Mouse (Mus musculus) frontal cortex, adult 2 months (tissue): ENCODE measurements around the gene Ppfia3. TPM values are rescaled to one million over a fixed set of nuclear protein-coding genes. Genes with fewer than 3 reads are reported as not detected.
"Not testable (repeated sequence)": the region's sequence is repeated elsewhere in the genome, so short reads cannot be mapped to it uniquely, and the experiment has no call there.

ENCODE experiments used
- DNase-seq, 2 experiments: peaks; one replicate each; pipeline ENCODE4 v3.0.0; 2022; ENCODE audit warnings: low spot score in 1 of 2; ENCODE audit errors: extremely low spot score in 1 of 2
- polyA plus RNA-seq: library from polyadenylated mRNA; depleted of rRNA; stranded (reverse); fragments of >200 nt; gene quantifications from 2 replicates; pipeline ENCODE4 v1.2.3, GENCODE M21; 2012

Gene Ppfia3
- polyA plus RNA-seq, 1 experiment: 114 TPM

- DNase-seq: no peak
Measured at GRCm38 (mm10) chr7:45395129-45395541, 28.3 kb upstream of the Ppfia3 start.

- DNase-seq: no peak
Measured at GRCm38 (mm10) chr7:45386077-45386476, 19.3 kb upstream of the Ppfia3 start.

GRCm38 (mm10) chr7:45376057-45376456 is 9.2 kb upstream of the Ppfia3 start:
- DNase-seq: no peak

GRCm38 (mm10) chr7:45374620-45375019 is 7.8 kb upstream of the Ppfia3 start:
- DNase-seq: no peak

GRCm38 (mm10) chr7:45372371-45372770 is 5.6 kb upstream of the Ppfia3 start:
- DNase-seq: no peak

- peak; percentile 92 to 96 for DNase-seq
Measured at GRCm38 (mm10) chr7:45370475-45371311, 3.9 kb upstream of the Ppfia3 start, which contains the start of gene Lin7b. Lin7b (minus strand) TSS chr7:45370583.

GRCm38 (mm10) chr7:45369836-45370474 is 3.1 kb upstream of the Ppfia3 start:
- peak in 1 of 2 experiments; percentile 42 for DNase-seq

- DNase-seq: no peak
Measured at GRCm38 (mm10) chr7:45369022-45369745, 2.4 kb upstream of the Ppfia3 start.

GRCm38 (mm10) chr7:45368178-45368577 is 1.4 kb upstream of the Ppfia3 start:
- no peak for DNase-seq

- DNase-seq: peak; percentile 97 to 99
Measured at GRCm38 (mm10) chr7:45367020-45367880, 431 bp upstream of the Ppfia3 start.

GRCm38 (mm10) chr7:45365742-45366651 is 822 bp downstream of the Ppfia3 start:
- DNase-seq: no peak

- DNase-seq: no peak
Measured at GRCm38 (mm10) chr7:45363983-45364382, 2.8 kb downstream of the Ppfia3 start.

- DNase-seq: peak in 1 of 2 experiments; percentile 51
Measured at GRCm38 (mm10) chr7:45362801-45363200, 4.0 kb downstream of the Ppfia3 start.

GRCm38 (mm10) chr7:45361243-45361804 is 5.5 kb downstream of the Ppfia3 start:
- DNase-seq: peak in 1 of 2 experiments; percentile 85

GRCm38 (mm10) chr7:45360404-45361125 is 6.3 kb downstream of the Ppfia3 start:
- DNase-seq: peak in 1 of 2 experiments; percentile 55

- DNase-seq: not testable (repeated sequence)
Measured at GRCm38 (mm10) chr7:45359081-45359480, 7.7 kb downstream of the Ppfia3 start.

- DNase-seq: no peak
Measured at GRCm38 (mm10) chr7:45356087-45356486, 10.7 kb downstream of the Ppfia3 start.
